Mouse (Mus musculus) heart, adult 11 months (tissue): Measurements from ENCODE around the gene Adamts16.
"Not testable (repeated sequence)": the region's sequence is repeated elsewhere in the genome, so short reads cannot be mapped to it uniquely, and the experiment has no call there.

ENCODE experiments used
- DNase-seq: peaks from one replicate; pipeline ENCODE4 v3.0.0; 2022

The Adamts16 gene

DNA sequence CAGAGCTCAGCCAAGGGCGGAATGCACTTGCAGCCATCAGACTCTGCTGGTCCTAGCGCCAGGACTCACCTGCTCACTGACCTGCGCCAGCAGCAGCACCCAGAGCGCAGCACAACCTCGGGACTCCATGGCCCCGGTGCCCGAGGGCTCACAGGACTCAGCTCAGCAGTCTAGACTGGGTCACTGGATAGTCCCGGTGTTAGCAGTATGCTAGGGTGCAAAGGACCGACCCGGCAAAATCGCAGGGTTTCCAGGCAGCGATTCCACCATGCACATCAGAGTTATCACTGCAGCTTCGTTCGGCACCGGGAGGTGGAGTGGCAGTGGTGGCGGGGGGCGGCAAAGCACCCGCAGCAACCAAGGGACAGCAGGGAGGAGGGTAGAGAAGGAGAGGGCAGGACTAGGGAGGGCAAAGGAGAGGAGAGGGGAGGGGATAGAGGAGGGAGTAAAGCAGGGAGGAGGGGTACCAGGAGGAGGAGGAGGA, at the start of gene Adamts16:
Gene Adamts16 (minus strand): TSS at position 391 of the 484 bp plus-strand sequence.
- no peak for DNase-seq

DNA sequence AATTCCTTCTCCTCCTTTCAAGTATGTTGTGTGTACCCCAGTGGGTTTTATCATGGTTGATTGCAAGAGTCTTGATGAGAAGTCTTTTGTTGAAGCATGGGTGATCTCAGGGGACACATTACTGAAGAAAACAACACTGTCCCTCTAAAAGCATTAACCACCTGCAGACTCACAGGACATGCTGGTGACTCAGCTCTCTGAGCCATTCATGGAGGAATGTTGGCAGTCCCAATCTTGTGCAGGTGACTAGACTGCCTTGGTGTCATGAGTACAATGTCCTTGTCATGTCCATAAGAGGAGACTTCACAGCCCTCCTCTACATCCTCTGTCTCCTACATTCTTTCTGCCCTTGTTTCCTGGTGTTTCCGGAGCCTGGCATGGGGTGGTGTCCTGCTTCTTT, 45.5 kb upstream of the Adamts16 start:
- peak; percentile 82 for DNase-seq

DNA sequence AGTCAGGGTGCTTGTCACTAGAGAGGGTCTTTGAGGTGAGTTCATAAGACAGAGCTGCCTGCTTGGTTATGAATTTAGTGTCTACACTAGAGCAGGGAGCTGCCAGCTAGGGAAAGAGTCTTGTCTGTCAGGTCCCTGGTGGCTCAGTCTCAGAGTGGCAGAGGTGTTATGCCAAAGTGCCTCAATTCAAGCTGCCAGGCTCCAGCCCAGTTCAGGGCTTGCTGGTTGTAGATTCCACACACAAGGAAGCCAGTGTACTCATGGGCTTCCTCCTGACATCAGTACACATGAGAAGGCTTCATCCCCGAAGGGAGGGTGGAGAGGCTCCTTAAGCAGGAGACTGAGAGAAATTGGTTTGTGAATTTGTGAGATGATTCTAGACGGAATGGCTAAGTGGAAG, 43.4 kb upstream of the Adamts16 start:
- peak; percentile 77 for DNase-seq

DNA sequence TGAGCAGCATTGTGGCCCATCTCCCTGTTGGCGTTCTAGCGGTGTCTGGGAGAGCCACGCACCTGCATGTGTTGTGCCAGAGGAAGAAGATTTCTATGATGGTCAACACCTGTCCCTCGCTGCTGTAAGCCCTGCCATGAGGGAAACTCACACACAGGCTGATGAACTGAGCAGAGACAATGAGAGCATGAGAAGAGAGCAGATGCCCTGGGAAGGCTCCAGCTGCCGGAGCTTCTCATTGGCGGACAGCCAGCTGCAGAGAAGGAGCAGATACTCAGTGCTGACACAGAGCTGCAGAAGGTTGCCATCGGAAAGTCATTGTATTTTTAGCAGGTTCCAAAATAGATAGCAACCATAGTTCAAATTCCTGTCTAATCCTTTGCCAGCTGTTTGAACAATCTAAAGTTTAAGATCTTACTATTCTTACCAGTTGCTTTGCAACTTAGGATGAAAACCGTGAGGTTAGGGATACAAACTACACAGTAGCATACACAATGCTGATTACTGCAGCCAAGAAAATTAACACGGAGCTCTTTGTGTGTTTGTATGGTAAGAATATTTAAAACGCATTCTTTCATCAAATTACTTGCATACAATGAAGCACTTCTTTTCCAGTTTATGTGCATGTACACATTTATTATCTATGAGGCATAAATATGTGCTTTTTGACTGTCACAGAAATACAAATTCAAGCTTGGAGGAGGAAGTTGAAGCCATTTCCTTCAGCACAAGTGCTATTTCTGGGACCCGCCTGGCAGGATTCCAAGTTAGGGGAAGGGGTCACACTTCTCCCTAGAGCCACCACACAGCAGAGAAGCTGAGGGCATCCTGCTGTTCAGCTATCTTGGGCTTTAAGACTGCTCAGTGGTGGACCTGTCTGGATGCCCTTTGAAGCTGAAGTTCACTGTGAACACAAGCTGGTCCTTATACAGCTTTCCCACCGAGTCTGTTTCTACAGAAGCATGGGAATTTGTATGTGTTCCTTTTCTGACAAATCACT, 42.6 kb upstream of the Adamts16 start:
- DNase-seq: peak; percentile 94

DNA sequence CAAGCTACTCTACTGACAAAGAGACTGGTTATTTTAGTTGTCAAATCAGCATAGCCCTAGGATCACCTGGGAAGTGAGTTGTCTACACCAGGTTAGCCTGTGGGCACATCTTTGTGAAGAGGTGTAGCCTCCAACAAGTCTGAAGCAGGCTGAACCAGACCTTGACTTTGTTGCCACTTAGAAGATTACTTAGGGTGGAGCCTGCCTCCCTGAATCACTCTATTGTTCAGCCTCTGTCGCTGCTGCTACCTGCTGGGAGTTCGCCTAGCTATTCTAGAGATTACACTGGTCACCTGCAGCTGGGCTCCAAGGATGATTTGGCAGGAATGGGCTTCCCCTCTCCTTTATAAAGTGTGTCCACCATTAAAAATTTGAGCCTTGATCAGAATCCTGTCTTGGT, 38.4 kb upstream of the Adamts16 start:
- peak; percentile 16 for DNase-seq

DNA sequence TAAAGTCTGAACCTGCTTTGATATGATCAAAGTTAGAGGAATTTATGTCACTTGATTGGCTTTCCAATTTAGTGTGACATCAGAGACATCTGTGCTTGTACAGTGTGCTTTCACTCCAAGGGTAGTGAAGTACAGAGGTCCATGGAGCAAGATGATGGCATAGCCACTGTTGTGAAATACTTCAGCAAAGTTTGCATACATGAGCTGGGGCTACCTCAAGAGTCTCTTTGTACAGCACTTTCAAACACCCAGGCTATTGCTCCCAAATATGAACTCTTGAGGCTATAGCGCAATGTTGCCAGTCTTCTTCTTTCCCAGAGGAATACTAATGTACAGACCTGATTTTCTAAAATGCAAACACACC, 35.9 kb upstream of the Adamts16 start:
- no peak for DNase-seq

DNA sequence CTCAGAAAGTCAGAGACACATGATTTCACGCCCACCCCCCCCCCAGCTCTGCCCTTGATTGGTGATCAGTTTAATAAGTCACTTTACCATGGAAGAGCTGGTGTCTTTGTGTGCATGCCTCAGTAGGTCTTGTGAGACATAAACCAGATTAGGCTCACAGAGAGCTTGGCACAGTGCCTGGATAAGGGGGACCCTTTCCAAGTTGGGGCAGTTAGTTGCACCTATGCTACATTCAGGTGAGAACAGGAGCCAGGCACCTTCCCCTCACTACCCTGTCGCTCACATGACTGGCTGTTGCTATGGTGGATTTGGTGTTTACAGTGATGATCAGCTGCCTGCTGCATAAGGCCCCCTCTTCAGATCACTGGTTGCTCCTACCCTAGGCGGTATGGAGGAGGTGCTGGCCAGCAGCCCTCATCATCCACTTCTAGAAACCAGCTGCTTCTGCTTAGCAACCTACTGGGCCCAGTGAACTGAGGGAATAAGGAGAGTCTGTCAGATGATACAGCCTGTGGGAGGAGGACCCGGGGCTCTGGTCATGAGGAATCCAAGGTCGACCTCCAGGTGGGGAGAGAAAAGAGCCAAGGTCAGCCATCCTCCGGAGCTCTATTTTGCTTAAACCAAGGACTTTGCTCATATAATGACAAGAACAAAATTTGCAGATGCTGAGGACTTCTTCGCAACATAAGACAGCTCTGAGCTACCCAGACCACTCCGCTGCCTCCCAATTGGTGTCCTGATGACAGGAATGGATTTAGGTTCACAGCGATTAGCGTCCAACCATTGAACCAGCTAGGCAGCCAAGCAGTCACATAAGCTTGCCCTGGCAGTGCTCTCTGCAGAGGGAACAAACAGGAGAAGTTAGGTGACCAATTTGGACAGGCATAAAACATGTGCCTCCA, 35.3 kb upstream of the Adamts16 start:
- DNase-seq: no peak

DNA sequence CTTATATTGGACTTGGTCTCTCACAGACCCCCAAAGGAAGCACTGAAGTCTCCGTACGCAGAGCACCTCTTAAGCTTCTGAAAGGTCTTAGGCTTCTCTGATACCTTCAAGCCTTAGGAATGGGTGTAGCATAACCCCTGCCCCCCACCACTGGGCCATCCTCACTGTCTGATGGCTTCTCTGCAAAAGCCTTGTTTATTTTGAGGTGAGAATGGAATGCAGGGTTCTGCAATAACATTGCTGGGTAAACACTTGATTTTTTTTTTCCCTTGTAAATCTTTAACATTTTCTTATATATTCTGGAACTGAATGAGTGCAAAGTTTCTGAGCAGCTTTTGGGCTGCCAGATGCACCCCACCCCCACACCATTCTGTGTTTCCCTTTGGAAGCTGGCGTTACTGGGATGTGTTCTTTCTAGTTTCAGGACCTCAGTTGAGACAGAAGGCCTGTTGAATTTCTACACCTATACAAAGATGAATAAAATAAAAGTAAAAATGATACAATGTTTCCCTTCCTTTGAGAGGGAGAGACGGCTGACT, 33.9 kb upstream of the Adamts16 start:
- DNase-seq: no peak

DNA sequence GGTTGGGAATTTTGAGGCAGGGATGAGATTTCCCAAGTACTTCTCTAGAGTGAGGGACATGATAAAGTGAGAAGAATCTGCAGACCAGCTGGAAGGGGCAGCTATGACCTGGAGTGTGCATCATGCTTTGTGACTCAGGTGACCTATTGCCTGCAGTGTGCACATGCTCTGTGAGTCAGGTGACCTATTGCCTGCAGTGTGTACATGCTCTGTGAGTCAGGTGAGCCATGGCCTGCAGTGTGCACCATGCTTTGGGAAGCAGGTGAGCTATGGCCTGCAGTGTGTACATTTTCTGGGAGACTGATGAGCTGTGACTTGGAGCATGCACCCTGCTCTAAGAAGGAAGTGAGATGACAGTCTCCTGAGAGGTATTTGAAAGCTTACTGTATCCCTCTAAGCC, 33.1 kb upstream of the Adamts16 start:
- DNase-seq: no peak

DNA sequence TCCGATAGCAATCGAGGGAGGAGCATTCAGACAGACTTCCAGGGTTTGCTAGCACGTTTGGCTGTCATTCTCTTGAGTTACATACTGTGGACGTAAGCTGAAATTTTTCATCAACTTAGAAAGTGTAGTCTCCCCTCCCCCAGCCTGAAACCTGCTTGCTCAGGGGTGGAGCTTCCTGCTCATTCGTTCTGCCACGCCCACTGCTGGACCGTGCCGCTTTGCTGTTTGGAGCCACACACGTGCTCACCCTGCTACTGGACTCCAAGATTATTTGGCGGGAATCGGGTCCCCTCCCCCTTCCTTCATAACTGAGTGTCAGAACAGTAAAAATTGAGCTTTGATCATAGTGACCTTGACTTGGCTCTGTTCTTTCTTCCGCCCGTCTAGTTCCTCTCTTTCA, 32.2 kb upstream of the Adamts16 start:
- DNase-seq: not testable (repeated sequence)

DNA sequence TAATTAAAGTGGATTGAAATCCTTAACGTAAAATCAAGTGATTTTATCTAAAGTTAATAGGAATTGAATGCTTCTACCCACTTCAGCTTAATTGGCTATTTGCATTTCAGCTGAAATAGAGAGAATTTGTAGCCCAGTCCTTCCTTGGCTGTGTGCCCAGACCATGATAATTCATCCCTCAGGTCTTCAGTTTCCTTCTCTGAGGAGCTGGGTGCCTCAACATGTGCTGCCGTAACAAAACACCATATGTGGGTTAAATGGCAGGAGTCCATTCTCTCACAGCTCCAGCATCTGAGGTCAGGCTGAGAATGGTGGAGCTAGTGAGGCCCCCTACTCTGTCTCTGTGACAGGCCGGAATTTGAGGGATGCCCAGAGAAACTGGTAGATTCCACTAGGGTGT, 29.4 kb upstream of the Adamts16 start:
- DNase-seq: no peak

DNA sequence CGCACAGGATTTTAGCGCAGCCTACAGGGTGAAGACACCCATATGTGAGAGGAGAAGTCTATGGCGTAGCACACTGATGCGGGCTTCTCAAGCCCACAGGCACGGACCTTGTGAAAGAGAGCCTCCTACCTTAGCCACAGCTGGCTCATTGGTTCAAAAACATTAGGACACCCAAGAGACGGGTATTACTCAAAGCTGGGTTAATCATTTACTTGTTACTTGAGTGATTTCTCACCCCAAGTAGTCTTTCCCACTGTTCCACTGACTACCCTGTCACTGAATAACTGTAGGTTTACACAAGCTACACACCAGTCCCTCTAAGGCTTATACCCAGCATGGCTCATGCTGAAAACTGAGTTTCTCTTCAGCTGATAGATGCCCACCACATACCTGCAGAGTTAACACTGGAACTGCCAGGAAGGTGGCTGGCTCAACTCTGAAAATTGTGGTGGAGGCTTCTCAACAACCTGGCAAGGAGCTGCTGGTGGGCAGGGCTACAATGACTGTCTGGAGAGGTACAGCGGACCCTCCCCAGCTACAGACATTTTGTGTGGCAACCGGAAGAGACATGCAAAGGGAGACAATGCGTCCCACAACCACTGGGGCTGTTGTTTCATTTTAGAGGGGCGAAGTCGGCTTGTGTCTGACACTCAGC, 25.5 kb upstream of the Adamts16 start:
- no peak for DNase-seq

DNA sequence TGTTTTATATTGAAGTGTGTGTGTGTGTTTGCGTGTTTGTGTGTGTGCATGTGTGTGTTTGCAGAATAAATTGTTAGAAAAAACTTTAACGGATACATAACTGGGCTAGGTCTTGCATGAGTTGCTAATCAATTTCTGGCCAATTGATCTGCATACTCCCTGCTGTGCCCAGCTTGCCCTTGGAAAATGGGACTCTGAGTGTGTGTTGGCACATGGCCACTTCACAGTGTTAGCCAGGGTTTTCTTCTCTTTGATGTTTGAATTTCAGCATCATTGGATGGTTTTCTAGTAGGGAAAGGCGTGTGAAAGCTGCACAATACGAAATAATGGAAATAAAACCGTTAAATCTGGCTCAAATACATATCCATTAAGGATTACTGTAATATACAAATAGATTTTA, 24.3 kb upstream of the Adamts16 start:
- no peak for DNase-seq

DNA sequence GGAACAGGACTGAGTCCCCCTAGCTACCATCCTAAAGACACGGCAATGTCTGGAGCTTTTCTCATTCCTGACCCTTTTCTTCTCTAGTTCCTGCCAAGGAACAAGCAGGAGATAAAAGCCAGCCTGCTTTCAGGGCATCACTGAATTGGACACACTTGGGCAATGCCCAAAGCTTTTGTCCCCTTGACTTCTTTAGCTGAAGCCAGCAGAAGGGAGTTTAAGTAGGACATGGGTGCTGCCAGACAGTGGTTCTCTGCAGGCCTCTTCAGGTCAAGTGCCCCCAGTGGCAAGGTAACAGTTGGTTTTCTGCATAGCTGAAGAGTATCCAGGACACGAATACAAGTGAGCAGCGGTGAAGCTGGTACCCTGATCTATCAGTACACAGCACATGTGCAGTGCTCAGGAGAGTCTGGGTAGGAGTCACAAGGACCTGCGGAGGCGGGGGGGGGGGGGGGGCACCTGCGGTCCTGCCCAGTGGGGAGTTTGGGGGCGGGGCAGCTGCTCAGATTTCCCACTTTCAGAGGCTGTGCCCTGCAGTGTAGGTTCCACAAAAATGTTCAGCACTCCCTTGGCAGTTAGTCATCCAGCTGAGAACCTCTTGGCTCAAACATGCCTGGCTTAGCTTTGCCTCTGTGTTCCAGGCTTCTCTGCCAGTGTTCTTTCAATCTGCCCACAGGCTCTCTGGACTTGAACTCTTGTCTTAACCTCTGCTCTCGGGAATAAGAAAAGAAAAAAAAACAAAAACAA, 20.7 kb upstream of the Adamts16 start:
- DNase-seq: peak; percentile 61

DNA sequence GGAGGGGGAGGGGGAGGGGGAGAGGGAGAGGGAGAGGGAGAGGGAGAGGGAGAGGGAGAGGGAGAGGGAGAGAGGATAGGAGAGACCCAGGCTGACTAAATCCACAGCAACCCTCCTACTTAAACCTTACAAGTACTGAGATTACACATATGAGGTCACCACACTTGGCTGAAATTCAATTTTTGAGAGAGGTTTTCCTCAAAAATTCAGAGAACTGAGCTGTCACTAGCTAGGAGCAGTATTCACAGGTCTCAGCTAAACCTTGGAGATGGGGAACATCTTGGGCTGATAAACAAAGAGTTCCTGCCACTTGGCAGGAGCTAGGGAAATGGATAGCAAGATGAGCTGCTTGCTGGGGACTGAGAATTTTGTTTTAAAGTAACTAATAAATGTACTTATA, 12.0 kb upstream of the Adamts16 start:
- DNase-seq: no peak

DNA sequence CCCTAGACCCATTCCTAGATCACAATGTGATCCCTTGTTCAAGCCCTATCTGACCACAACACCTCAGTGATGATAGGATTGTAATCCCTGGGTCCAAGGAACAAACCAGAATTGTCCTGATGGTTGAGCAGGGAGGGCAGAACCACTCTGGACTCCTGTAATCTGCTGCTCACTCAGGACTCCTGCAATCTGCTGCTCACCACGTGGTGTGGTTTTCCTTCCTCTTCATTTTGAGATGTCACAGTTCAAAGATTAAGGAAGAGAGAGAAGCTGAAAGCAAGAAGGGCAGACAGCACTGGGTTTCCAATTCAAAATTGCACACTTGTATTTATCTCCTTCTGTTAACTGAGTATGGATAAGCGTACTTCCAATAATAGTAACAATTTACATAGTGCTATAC, 5.3 kb upstream of the Adamts16 start:
- DNase-seq: peak; percentile 76

DNA sequence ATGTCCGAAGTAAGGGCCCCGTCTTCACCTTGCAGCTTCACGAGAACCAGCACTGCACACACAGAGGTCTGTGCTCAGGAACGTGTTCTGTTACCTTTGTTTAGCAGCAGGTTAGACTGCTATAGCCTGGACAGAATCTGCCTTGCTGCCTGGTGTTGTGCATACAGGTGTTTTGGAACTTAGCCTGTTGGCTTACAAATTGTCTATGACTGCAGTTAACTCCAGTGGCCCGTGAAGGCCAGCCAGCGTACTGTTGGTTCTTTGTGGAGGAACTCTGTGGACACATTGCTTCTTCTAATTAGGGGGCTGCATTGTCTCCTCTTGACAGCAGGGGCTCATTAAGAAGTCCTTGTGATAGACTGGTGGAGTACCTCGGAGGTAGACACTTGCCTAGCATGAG, 3.9 kb upstream of the Adamts16 start:
- no peak for DNase-seq

DNA sequence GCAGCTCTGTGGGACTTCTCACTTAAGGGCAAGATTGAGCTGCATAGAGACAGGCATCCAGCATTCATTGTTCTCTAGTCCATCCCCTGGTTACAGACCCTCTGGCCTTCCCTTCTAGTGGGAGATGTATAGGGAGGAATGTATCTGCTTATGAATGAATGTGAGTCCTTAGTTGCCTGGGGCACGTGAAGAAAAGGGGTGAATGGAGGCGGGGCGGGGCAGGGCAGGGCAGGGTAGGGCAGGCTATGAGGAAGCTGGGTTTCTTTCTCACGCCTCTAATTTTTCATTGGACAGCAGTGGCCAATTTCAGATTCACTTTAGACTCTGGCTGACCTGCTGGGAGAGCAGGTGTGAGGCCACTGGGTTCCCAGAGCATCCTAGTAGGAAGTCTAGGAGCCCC, 515 bp upstream of the Adamts16 start:
- no peak for DNase-seq

DNA sequence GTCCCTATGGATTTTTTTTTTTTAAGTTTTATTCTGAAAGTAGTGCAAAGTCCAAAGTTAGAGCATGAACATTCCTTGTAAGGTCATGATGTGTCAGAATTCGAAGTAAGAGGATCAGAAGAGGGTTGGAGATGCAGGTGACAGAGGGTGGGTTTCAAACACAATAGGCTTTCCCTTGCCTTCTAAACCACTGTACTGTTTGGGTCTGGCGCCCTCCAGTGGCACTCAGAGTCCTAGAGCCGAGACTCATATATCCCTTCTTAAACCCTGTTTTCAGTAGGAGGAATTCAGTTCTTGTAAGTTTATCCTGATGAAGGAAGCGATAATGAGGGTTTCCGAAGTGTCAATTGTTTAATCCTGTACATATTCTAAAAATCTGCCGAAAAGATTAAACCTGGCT, 1.4 kb downstream of the Adamts16 start:
- DNase-seq: no peak

DNA sequence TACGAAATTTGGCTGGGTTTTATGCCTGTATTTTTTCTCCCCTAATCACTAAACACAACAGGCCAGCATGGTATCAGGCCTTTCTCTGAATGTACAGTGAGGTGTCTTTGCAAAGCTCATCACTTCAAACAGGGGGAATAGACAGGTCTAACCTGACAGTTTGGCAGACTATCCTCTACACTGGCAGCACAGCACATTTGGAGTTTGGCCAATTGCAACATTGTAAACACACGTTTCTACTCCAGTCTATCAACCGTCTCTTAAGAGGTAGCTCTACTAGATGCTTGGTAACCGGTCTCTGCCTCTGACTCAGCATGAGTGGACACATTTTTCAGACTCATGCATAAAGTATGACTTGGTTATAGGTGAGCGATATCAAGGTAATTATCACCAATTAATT, 4.0 kb downstream of the Adamts16 start:
- DNase-seq: no peak

DNA sequence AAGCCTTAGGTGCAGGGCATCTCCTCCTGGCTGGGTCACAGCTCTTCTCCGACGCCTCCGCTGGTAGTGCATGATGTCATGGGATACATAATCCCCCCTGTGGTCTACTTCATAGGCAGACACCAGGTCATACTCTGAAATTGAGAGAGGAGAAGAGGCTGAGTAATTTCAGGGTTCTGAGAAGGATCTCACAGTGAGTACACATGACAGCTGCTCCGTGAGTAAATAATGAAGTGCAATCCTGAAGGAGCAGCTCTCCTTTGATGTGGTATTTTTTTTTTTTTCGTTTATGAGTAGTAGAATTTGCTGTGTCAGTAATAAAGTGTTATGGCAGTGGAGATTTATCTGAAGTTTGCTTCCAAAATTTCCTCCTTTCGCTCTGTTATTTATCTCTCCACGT, 5.4 kb downstream of the Adamts16 start:
- no peak for DNase-seq

DNA sequence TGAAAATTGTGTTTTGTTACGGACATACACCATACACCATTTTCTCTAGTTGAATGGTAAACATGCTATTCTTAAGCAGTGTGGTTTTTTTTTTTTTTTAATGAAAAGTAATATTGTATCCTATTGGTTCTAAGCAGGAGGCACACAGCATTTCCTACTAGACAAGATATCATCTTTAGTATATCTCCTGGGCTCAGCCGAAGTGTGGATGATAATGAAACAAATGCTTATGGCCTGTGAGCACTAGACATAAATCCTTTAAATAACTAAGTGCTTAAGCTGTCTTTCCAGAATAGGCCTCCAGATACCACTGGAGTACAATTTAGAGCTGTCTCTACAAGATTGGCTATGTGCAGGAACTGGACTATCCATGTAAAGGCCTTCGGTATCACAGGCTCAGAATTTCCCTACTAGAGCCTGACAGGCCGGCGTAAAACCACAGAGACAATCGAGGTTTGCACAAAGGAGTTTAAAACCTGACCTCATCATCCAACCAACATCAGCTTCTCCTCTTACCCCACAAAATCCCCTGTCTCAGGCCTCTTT, 8.9 kb downstream of the Adamts16 start:
- no peak for DNase-seq
